11 mouse cellular contexts compared by ENCODE assay signal in genomic region chr2:143501760-143502159, GRCm38 (mm10). TPM values are rescaled to one million over a fixed set of nuclear protein-coding genes. Genes with fewer than 3 reads are reported as not detected.
"Had no signal": no experiment of that assay in that cellular context is flagged by ENCODE, and none has a peak within 500 bp of the region (broad histone marks: within the 10 kb centered on the region; RNA-seq: fewer than 3 reads in every experiment).

No protein-coding gene starts in this region.

- DNase-seq: kidney, adult 11 months; kidney, adult 9 months; kidney, postnatal 14 days; lung, postnatal 14 days; thymus, postnatal 14 days had no signal

- H3K9ac ChIP-seq: lung, embryonic 15.5 days; neural tube, embryonic 13.5 days had no signal

- H3K4me1 ChIP-seq: limb, embryonic 10.5 days; lung, embryonic 15.5 days; neural tube, embryonic 13.5 days had no signal

- H3K27me3 ChIP-seq: lung, embryonic 15.5 days; neural tube, embryonic 13.5 days had no signal

- H3K9me3 ChIP-seq: limb, embryonic 10.5 days; lung, embryonic 15.5 days; neural tube, embryonic 13.5 days had no signal

- H3K36me3 ChIP-seq: limb, embryonic 10.5 days; lung, embryonic 15.5 days; neural tube, embryonic 13.5 days had no signal

- H3K4me3 ChIP-seq: limb, embryonic 10.5 days; lung, embryonic 15.5 days; neural tube, embryonic 13.5 days had no signal

- H3K4me2 ChIP-seq: liver, embryonic 11.5 days; lung, embryonic 15.5 days; neural tube, embryonic 13.5 days had no signal

- H3K27ac ChIP-seq: limb, embryonic 10.5 days; lung, embryonic 15.5 days; macrophage; neural tube, embryonic 13.5 days; stomach, postnatal 0 days had no signal

RNA-seq across cellular contexts. Expression of gene Pcsk2, which starts 44.2 kb away (rescaled TPM):
- polyA plus RNA-seq: macrophage had no signal
